Mouse (Mus musculus) stomach, postnatal 0 days (tissue): ENCODE measurements around the gene Sptbn2.

Experiments
- CTCF ChIP-seq: IDR thresholded peaks from 2 replicates; pipeline ENCODE4 v1.5.1; 2016; ENCODE audit warnings: antibody characterized with exemption, low read depth, mild to moderate bottlenecking, moderate library complexity
- EP300 ChIP-seq: optimal IDR thresholded peaks from 2 replicates; pipeline ENCODE3; 2016; ENCODE audit warnings: antibody characterized with exemption

- no peak for TF ChIP-seq CTCF
- TF ChIP-seq EP300 = no peak
Measured at GRCm38 (mm10) chr19:4795929-4796328, 85.0 kb downstream of the Sptbn2 start.
